Mouse (Mus musculus) myocyte (in vitro differentiated cells): Measurements from ENCODE around the gene Fbxo36. TPM values are rescaled to one million over a fixed set of nuclear protein-coding genes. Genes with fewer than 3 reads are reported as not detected.
A peak's percentile ranks its signal among the peaks of the same experiment; 100 is the strongest.

Source experiments
- H3K27me3 ChIP-seq: one replicate; pipeline ENCODE4 v1.6.1; 2011; ENCODE audit not compliant: control insufficient read depth, insufficient read depth, insufficient read length
- H3K36me3 ChIP-seq: one replicate; pipeline ENCODE4 v1.6.1; 2011; ENCODE audit not compliant: control insufficient read depth, insufficient read depth
- H3K4me2 ChIP-seq: one replicate; pipeline ENCODE4 v1.6.1; 2011; ENCODE audit warnings: low read depth, control low read depth
- H3K4me3 ChIP-seq: one replicate; pipeline ENCODE4 v1.5.1; 2011; ENCODE audit warnings: mild to moderate bottlenecking, control low read depth, moderate library complexity
- H3K79me2 ChIP-seq: one replicate; pipeline ENCODE4 v1.6.1; 2011; ENCODE audit not compliant: control insufficient read depth, insufficient read depth
- H3ac ChIP-seq: one replicate; pipeline ENCODE4 v1.6.1; 2011; ENCODE audit not compliant: control insufficient read depth, insufficient read length
- CEBPB ChIP-seq: IDR thresholded peaks from 2 replicates; pipeline ENCODE4 v1.6.1; 2011; ENCODE audit warnings: mild to moderate bottlenecking, moderate library complexity; ENCODE audit not compliant: poor library complexity, insufficient read depth, severe bottlenecking
- E2F4 ChIP-seq: IDR thresholded peaks from one replicate; pipeline ENCODE4 v1.6.1; 2011; ENCODE audit warnings: mild to moderate bottlenecking, control low read depth, moderate library complexity; ENCODE audit not compliant: insufficient read depth
- MAX ChIP-seq: IDR thresholded peaks from one replicate; pipeline ENCODE4 v1.6.1; 2011; ENCODE audit warnings: low read depth, mild to moderate bottlenecking, control low read depth
- MYOD1 ChIP-seq, 3 experiments: IDR thresholded peaks; one replicate each; pipeline ENCODE4 v1.6.1; 2011; ENCODE audit warnings: control low read depth in 2 of 3, low read depth in 2 of 3, mild to moderate bottlenecking in 2 of 3, moderate library complexity in 1 of 3; ENCODE audit not compliant: insufficient read length in 2 of 3, control insufficient read depth in 1 of 3
- MYOG ChIP-seq, 3 experiments: IDR thresholded peaks; one replicate each; pipeline ENCODE4 v1.6.1; 2011; ENCODE audit warnings: control low read depth in 2 of 3, low read depth in 2 of 3, mild to moderate bottlenecking in 2 of 3; ENCODE audit not compliant: insufficient read length in 2 of 3, control insufficient read depth in 1 of 3, insufficient read depth in 1 of 3
- POLR2A ChIP-seq: IDR thresholded peaks from one replicate; pipeline ENCODE4 v1.6.1; 2011; ENCODE audit warnings: low read depth, mild to moderate bottlenecking, control low read depth, moderate library complexity; ENCODE audit not compliant: insufficient read length
- POLR2AphosphoS2 ChIP-seq: IDR thresholded peaks from one replicate; pipeline ENCODE4 v1.6.1; 2011; ENCODE audit warnings: low read depth, control low read depth; ENCODE audit not compliant: insufficient read length
- REST ChIP-seq: IDR thresholded peaks from one replicate; pipeline ENCODE4 v1.6.1; 2011; ENCODE audit warnings: mild to moderate bottlenecking, control low read depth, moderate library complexity; ENCODE audit not compliant: insufficient read depth, insufficient read length
- SRF ChIP-seq: IDR thresholded peaks from one replicate; pipeline ENCODE4 v1.6.1; 2011; ENCODE audit warnings: low read depth; ENCODE audit not compliant: control insufficient read depth, insufficient read length
- TCF12 ChIP-seq: IDR thresholded peaks from one replicate; pipeline ENCODE4 v1.6.1; 2011; ENCODE audit warnings: mild to moderate bottlenecking, control low read depth; ENCODE audit not compliant: poor library complexity, insufficient read depth, severe bottlenecking
- TCF3 ChIP-seq: IDR thresholded peaks from one replicate; pipeline ENCODE4 v1.6.1; 2011; ENCODE audit warnings: low read depth, control low read depth; ENCODE audit not compliant: insufficient read length
- USF1 ChIP-seq: IDR thresholded peaks from one replicate; pipeline ENCODE4 v1.6.1; 2011; ENCODE audit warnings: low read depth, mild to moderate bottlenecking, control low read depth, moderate library complexity
- polyA plus RNA-seq: library from polyadenylated mRNA; unstranded; fragments of >200 nt; fragmentation: generic; extraction: Trizol; gene quantifications from one replicate; pipeline ENCODE4 v1.2.1, GENCODE M21; 2012; ENCODE audit warnings: missing spikeins

Gene Fbxo36
- polyA plus RNA-seq, 1 experiment, result 10.7 TPM

DNA sequence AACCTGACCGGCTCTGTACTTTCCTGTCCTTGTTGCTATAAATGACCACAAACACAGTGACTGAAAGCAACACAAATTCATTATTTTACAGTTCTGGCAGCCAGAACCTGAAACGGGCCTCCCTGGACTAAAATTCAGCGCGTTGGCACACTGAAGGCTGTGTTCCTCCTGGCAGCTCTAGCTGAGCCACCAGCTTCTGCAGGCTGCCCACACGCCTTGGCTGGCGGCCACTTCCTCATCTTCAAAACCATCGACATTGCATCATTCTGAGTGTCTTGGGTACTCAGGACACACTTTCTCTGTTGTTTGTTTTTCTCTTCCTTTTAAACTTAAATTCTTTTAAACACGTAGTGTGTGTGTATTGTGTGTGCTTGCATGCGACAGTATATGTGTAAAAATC is 96.0 kb downstream of the Fbxo36 start:
- no peaks in the 10 kb centered on the region for H3K79me2 ChIP-seq
- H3K27me3 ChIP-seq, result peaks cover 8% of the 10 kb centered on the region
- H3K4me3 ChIP-seq, result peak overlapping the region; percentile 36
- H3K4me2 ChIP-seq, result peak overlapping the region; percentile 91
- TF ChIP-seq POLR2A (peak; percentile 62), POLR2AphosphoS2 (peak; percentile 39), CEBPB (peak; percentile 86), SRF (no peak)
- no peak overlapping the region for H3ac ChIP-seq
- no peaks in the 10 kb centered on the region for H3K36me3 ChIP-seq

DNA sequence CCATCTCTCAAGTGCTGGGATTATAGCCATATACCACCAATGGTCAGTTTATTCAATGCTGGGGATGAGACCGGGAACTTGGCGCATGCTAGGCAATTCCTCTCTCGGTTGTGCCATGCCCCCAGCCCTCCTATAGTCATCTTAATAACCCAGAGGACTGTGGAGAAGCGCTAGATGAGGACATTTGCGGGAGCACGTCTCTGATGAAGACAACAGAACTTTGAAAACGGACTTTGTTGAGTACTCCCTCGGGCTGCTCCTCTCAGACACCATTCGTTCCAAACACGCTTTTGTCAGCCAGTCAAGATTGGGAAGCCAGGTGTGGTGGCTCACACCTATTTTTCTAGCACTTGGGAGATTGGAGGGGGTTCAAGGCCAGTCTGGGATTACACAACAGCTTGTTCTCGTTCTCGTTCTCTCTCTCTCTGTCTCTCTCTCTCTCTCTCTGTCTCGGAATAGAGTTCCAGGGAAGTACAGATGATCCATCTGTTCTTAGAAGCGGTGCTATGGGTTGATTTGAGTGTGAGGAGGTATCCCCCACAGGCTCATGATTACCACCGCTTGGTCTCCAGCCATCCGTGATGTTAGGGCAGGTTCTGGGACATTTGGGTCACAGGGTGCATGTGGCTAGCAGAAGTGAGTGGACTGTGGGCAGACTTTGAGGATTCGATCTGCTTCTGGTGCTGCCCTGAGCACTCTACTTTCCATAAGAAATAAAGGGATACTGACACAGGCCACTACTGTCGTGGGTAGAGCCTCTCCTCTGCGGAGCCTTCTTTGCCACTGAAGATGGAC is 97.3 kb downstream of the Fbxo36 start:
- Histone ChIP-seq H3ac (no peak overlapping the region), H3K4me2 (no peak overlapping the region), H3K27me3 (peaks cover 8% of the 10 kb centered on the region), H3K36me3 (no peaks in the 10 kb centered on the region), H3K79me2 (no peaks in the 10 kb centered on the region), H3K4me3 (no peak overlapping the region)
- TF ChIP-seq REST (no peak), MAX (no peak), MYOG (IDR thresholded peaks at IDR 0.05; ENCODE audit: control insufficient read depth in 1 of 3, insufficient read depth in 1 of 3, insufficient read length in 2 of 3, low read depth in 2 of 3) (no peak), MYOD1 (IDR thresholded peaks at IDR 0.05; ENCODE audit: control insufficient read depth in 1 of 3, insufficient read length in 2 of 3, low read depth in 2 of 3) (no peak), SRF (no peak), TCF12 (no peak), CEBPB (no peak), POLR2A (no peak), TCF3 (no peak), USF1 (no peak), E2F4 (no peak), POLR2AphosphoS2 (no peak)

DNA sequence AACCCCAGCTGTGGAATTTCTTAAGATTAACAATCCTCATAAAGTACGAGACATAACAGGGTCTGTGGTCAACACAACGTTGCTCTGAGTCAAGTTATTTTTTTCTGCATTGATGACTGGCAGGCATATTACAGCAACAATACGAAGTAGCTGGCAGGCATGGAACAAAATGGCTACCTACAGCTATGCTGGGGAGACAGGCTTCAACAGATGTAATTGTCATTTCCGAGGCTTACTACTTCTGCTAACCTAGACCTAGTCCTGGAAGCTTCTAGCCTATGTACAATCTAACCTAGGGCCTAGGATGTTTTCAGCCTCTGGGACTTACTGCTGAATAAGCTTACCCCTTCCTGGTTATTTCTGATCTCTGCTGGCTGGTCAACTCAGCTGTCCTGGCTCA is 99.8 kb downstream of the Fbxo36 start:
- no peak overlapping the region for H3K4me2 ChIP-seq
- no peaks in the 10 kb centered on the region for H3K36me3 ChIP-seq
- H3K4me3 ChIP-seq, result no peak overlapping the region
- no peak for TF ChIP-seq SRF
- TF ChIP-seq USF1, result no peak
- no peak for TF ChIP-seq E2F4
- TF ChIP-seq POLR2A, result no peak
- TF ChIP-seq REST, result no peak
- TF ChIP-seq TCF3, result no peak
- TF ChIP-seq POLR2AphosphoS2, result no peak
- no peak for TF ChIP-seq CEBPB
- TF ChIP-seq MYOD1 (IDR thresholded peaks at IDR 0.05; ENCODE audit: control insufficient read depth in 1 of 3, insufficient read length in 2 of 3, low read depth in 2 of 3), result no peak
- TF ChIP-seq MAX, result no peak
- TF ChIP-seq TCF12, result no peak
- TF ChIP-seq MYOG (IDR thresholded peaks at IDR 0.05; ENCODE audit: control insufficient read depth in 1 of 3, insufficient read depth in 1 of 3, insufficient read length in 2 of 3, low read depth in 2 of 3), result no peak
- peaks cover 4% of the 10 kb centered on the region for H3K27me3 ChIP-seq
- no peak overlapping the region for H3ac ChIP-seq
- no peaks in the 10 kb centered on the region for H3K79me2 ChIP-seq

DNA sequence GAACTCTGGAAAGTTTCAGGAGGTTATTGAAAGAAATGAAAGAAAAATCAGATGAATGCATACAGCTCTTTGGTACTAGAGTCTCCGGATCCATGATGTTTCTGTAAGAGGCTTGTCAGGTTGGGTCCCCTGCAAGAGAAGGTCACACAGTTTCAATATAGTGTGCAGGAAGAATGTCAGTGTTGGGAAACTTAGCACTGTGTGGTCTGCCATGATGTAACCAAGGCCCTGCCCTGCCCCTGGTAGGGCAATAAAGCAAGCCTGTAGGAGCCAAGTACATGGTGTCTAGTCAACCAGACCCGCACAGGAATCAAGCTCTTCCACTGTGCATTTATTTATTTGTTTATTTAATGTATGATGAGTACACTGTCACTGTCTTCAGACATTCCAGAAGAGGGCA is 100.7 kb downstream of the Fbxo36 start:
- H3K36me3 ChIP-seq, result no peaks in the 10 kb centered on the region
- no peak for TF ChIP-seq TCF12
- no peak overlapping the region for H3ac ChIP-seq
- no peaks in the 10 kb centered on the region for H3K27me3 ChIP-seq
- H3K4me2 ChIP-seq, result no peak overlapping the region
- no peaks in the 10 kb centered on the region for H3K79me2 ChIP-seq
- H3K4me3 ChIP-seq, result no peak overlapping the region

DNA sequence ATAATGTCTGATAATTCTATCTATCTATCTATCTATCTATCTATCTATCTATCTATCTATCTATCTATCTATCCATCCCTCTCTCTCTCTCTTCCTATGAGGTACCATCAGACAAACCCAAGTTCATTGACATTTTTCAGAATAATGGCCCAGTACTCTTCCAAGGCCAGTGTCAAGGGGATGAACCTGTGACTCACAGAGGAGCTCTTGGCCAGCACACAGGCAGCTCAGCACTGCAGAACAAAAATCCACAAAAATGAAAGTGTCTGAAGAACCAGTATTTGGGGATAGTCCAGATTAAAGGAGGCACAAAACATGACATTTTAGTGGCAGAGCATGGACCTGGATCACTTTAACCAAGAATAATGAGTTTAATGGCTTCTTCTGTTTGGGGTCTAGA is 103.0 kb downstream of the Fbxo36 start:
- no peak overlapping the region for H3ac ChIP-seq
- H3K4me3 ChIP-seq, result no peak overlapping the region
- H3K36me3 ChIP-seq, result no peaks in the 10 kb centered on the region
- TF ChIP-seq TCF3 (no peak), TCF12 (no peak), E2F4 (no peak), REST (no peak), USF1 (no peak), MAX (no peak)
- no peaks in the 10 kb centered on the region for H3K27me3 ChIP-seq
- no peak overlapping the region for H3K4me2 ChIP-seq
- H3K79me2 ChIP-seq, result no peaks in the 10 kb centered on the region
